7 mouse cellular contexts compared by ENCODE assay signal in genomic region chr1:171279721-171280120, GRCm38 (mm10). TPM values are rescaled to one million over a fixed set of nuclear protein-coding genes. Genes with fewer than 3 reads are reported as not detected.
A peak's percentile ranks its signal among the peaks of the same experiment; 100 is the strongest.
DNase-seq lines count a peak whose midpoint lies in the region; ATAC-seq and TF ChIP-seq lines count a peak whose summit lies in the region.

No protein-coding gene starts in this region.

- WGBS in lung, embryonic 15.5 days: 51% methylated on average over 5 of the region's 5 CpGs
- 62% methylated on average over 5 of the region's 5 CpGs for WGBS in forebrain, embryonic 12.5 days
- 63% methylated on average over 5 of the region's 5 CpGs for WGBS in limb, embryonic 12.5 days
- WGBS in small intestine, adult 2 months: 90% methylated on average over 5 of the region's 5 CpGs

- peak overlapping the region; percentile 80 for H3K4me3 ChIP-seq in lung, embryonic 15.5 days
- H3K4me3 ChIP-seq in forebrain, embryonic 12.5 days (replicated peaks): peak overlapping the region; percentile 64
- H3K4me3 ChIP-seq in limb, embryonic 12.5 days (replicated peaks): peak overlapping the region; percentile 61
- peak overlapping the region; percentile 72 for H3K4me3 ChIP-seq in small intestine, adult 2 months (ENCODE audit: low read depth, low read length)

- H3K4me1 ChIP-seq in lung, embryonic 15.5 days: peaks cover 18% of the 10 kb centered on the region
- H3K4me1 ChIP-seq in forebrain, embryonic 12.5 days: peaks cover 23% of the 10 kb centered on the region
- H3K4me1 ChIP-seq in limb, embryonic 12.5 days (replicated peaks): peaks cover 15% of the 10 kb centered on the region
- H3K4me1 ChIP-seq in small intestine, adult 2 months (ENCODE audit: control insufficient read depth, insufficient read depth, insufficient read length, low read length): peaks cover 3% of the 10 kb centered on the region; the same call in 1 of the 2 replicates

- no peaks in the 10 kb centered on the region for H3K9me3 ChIP-seq in lung, embryonic 15.5 days
- no peaks in the 10 kb centered on the region for H3K9me3 ChIP-seq in forebrain, embryonic 12.5 days
- no peaks in the 10 kb centered on the region for H3K9me3 ChIP-seq in limb, embryonic 12.5 days

- ATAC-seq in lung, embryonic 15.5 days (ENCODE audit: borderline replicate concordance, extremely low read depth, low FRiP score, low TSS enrichment): no peak
- no peak for ATAC-seq in forebrain, embryonic 12.5 days (ENCODE audit: low FRiP score)
- no peak for ATAC-seq in limb, embryonic 12.5 days (ENCODE audit: insufficient number of reproducible peaks, insufficient read depth, low FRiP score, low TSS enrichment, low read depth)

- TF ChIP-seq POLR2A in small intestine, adult 2 months (IDR thresholded peaks at IDR 0.05; ENCODE audit: low read depth, low read length): no peak

- DNase-seq in lung, postnatal 36 days: no peak
- no peak for DNase-seq in embryo, embryonic 10 days (ENCODE audit: low spot score)
- DNase-seq in urinary bladder, postnatal 14 days (ENCODE audit: low spot score): no peak

- H3K36me3 ChIP-seq in lung, embryonic 15.5 days: peaks cover 57% of the 10 kb centered on the region
- H3K36me3 ChIP-seq in forebrain, embryonic 12.5 days (replicated peaks): peaks cover 63% of the 10 kb centered on the region
- H3K36me3 ChIP-seq in limb, embryonic 12.5 days: peaks cover 69% of the 10 kb centered on the region
- peaks cover 40% of the 10 kb centered on the region for H3K36me3 ChIP-seq in small intestine, adult 2 months (ENCODE audit: control insufficient read depth, insufficient read depth, low read length)

- no peak for TF ChIP-seq CTCF in small intestine, adult 2 months (IDR thresholded peaks at IDR 0.05; ENCODE audit: extremely low read depth, insufficient read length, insufficient replicate concordance, low read depth, low read length)

- no peaks in the 10 kb centered on the region for H3K27me3 ChIP-seq in lung, embryonic 15.5 days
- no peaks in the 10 kb centered on the region for H3K27me3 ChIP-seq in forebrain, embryonic 12.5 days
- H3K27me3 ChIP-seq in limb, embryonic 12.5 days: no peaks in the 10 kb centered on the region
- no peaks in the 10 kb centered on the region for H3K27me3 ChIP-seq in small intestine, adult 2 months (ENCODE audit: control insufficient read depth, insufficient read depth, low read length)

- peak overlapping the region; percentile 75 for H3K9ac ChIP-seq in lung, embryonic 15.5 days
- H3K9ac ChIP-seq in forebrain, embryonic 12.5 days: peak overlapping the region; percentile 78
- H3K9ac ChIP-seq in limb, embryonic 12.5 days (replicated peaks): peak overlapping the region; percentile 79

- H3K4me2 ChIP-seq in lung, embryonic 15.5 days: peak overlapping the region; percentile 86
- peak overlapping the region; percentile 90 for H3K4me2 ChIP-seq in forebrain, embryonic 12.5 days
- H3K4me2 ChIP-seq in limb, embryonic 12.5 days: peak overlapping the region; percentile 93

- no peak overlapping the region for H3K27ac ChIP-seq in lung, embryonic 15.5 days
- H3K27ac ChIP-seq in forebrain, embryonic 12.5 days: no peak overlapping the region
- no peak overlapping the region for H3K27ac ChIP-seq in limb, embryonic 12.5 days
- H3K27ac ChIP-seq in small intestine, adult 2 months (ENCODE audit: insufficient read depth, low read depth, low read length): no peak overlapping the region

RNA-seq across cellular contexts. Expression of gene Ppox, which starts 1.3 kb away (rescaled TPM):
- 49.3 and 50.6 TPM in 2 replicates for polyA plus RNA-seq in lung, embryonic 15.5 days (2015; fragmentation: Nextera tagmentation; extraction: Ambion mirVana)
- polyA plus RNA-seq in forebrain, embryonic 12.5 days (2016; fragmentation: Nextera tagmentation; extraction: Ambion mirVana): 58.7 and 68.0 TPM in 2 replicates
- 71.9 and 75.9 TPM in 2 replicates for polyA plus RNA-seq in limb, embryonic 12.5 days (2016; fragmentation: Nextera tagmentation; extraction: Ambion mirVana)
- 15.4 and 23.4 TPM in 2 replicates for polyA plus RNA-seq in small intestine, adult 2 months (2012; rRNA removed)

RNA-seq across cellular contexts. Expression of gene Usp21, which starts 8.1 kb away (rescaled TPM):
- polyA plus RNA-seq in lung, embryonic 15.5 days (2015; fragmentation: Nextera tagmentation; extraction: Ambion mirVana): 84.4 and 89.7 TPM in 2 replicates
- 119 and 125 TPM in 2 replicates for polyA plus RNA-seq in forebrain, embryonic 12.5 days (2016; fragmentation: Nextera tagmentation; extraction: Ambion mirVana)
- polyA plus RNA-seq in limb, embryonic 12.5 days (2016; fragmentation: Nextera tagmentation; extraction: Ambion mirVana): 132 and 134 TPM in 2 replicates
- 18.3 and 30.2 TPM in 2 replicates for polyA plus RNA-seq in small intestine, adult 2 months (2012; rRNA removed)

RNA-seq across cellular contexts. Expression of gene B4galt3, which starts 9.6 kb away (rescaled TPM):
- 81.2 and 87.2 TPM in 2 replicates for polyA plus RNA-seq in lung, embryonic 15.5 days (2015; fragmentation: Nextera tagmentation; extraction: Ambion mirVana)
- 78.1 and 78.6 TPM in 2 replicates for polyA plus RNA-seq in forebrain, embryonic 12.5 days (2016; fragmentation: Nextera tagmentation; extraction: Ambion mirVana)
- 82.1 and 84.8 TPM in 2 replicates for polyA plus RNA-seq in limb, embryonic 12.5 days (2016; fragmentation: Nextera tagmentation; extraction: Ambion mirVana)
- polyA plus RNA-seq in small intestine, adult 2 months (2012; rRNA removed): 38.5 and 78.5 TPM in 2 replicates

RNA-seq across cellular contexts. Expression of gene Ufc1, which starts 15.1 kb away (rescaled TPM):
- polyA plus RNA-seq in lung, embryonic 15.5 days (2015; fragmentation: Nextera tagmentation; extraction: Ambion mirVana): 105 and 109 TPM in 2 replicates
- 94.8 and 98.4 TPM in 2 replicates for polyA plus RNA-seq in forebrain, embryonic 12.5 days (2016; fragmentation: Nextera tagmentation; extraction: Ambion mirVana)
- polyA plus RNA-seq in limb, embryonic 12.5 days (2016; fragmentation: Nextera tagmentation; extraction: Ambion mirVana): 108 and 111 TPM in 2 replicates
- 6.3 and 10.8 TPM in 2 replicates for polyA plus RNA-seq in small intestine, adult 2 months (2012; rRNA removed)

RNA-seq across cellular contexts. Expression of gene Ndufs2, which starts 28.5 kb away (rescaled TPM):
- 241 and 266 TPM in 2 replicates for polyA plus RNA-seq in lung, embryonic 15.5 days (2015; fragmentation: Nextera tagmentation; extraction: Ambion mirVana)
- polyA plus RNA-seq in forebrain, embryonic 12.5 days (2016; fragmentation: Nextera tagmentation; extraction: Ambion mirVana): 209 and 213 TPM in 2 replicates
- 251 and 257 TPM in 2 replicates for polyA plus RNA-seq in limb, embryonic 12.5 days (2016; fragmentation: Nextera tagmentation; extraction: Ambion mirVana)
- polyA plus RNA-seq in small intestine, adult 2 months (2012; rRNA removed): 79.8 and 116 TPM in 2 replicates
